Mouse (Mus musculus) intestine, postnatal 0 days (tissue): ENCODE measurements around the gene Art3. TPM values are rescaled to one million over a fixed set of nuclear protein-coding genes. Genes with fewer than 3 reads are reported as not detected.

ENCODE experiments used
- ATAC-seq: fragments of 200-750 bp; cut with Nextera tagmentation; 2 replicates; pipeline ENCODE4 v1.8.0; 2017; ENCODE audit warnings: mild to moderate bottlenecking, moderate TSS enrichment, moderate library complexity
- H3K27ac ChIP-seq: fragments of 300-500 bp; sonication (generic); 2 replicates; pipeline ENCODE4 v1.5.1; 2014; ENCODE audit warnings: mild to moderate bottlenecking, low read depth, low read length, moderate library complexity
- H3K27me3 ChIP-seq: fragments of 300-500 bp; sonication (generic); replicated peaks from 2 replicates; pipeline ENCODE4 v1.6.1; 2014; ENCODE audit warnings: low read length, mixed read lengths; ENCODE audit not compliant: control insufficient read depth, insufficient read depth
- H3K36me3 ChIP-seq: fragments of 300-500 bp; sonication (generic); 2 replicates; pipeline ENCODE4 v1.6.1; 2014; ENCODE audit warnings: mild to moderate bottlenecking, moderate library complexity; ENCODE audit not compliant: control insufficient read depth, insufficient read depth
- H3K4me1 ChIP-seq: fragments of 300-500 bp; sonication (generic); replicated peaks from 2 replicates; pipeline ENCODE4 v1.6.1; 2014; ENCODE audit warnings: antibody characterized with exemption, low read length, mixed read lengths; ENCODE audit not compliant: control insufficient read depth, insufficient read depth
- H3K4me2 ChIP-seq: fragments of 300-500 bp; sonication (generic); replicated peaks from 2 replicates; pipeline ENCODE4 v1.6.1; 2014; ENCODE audit warnings: low read depth, mild to moderate bottlenecking, moderate library complexity
- H3K4me3 ChIP-seq: fragments of 300-500 bp; sonication (generic); 2 replicates; pipeline ENCODE4 v1.5.1; 2014; ENCODE audit warnings: low read depth, low read length
- H3K9ac ChIP-seq: fragments of 300-500 bp; sonication (generic); 2 replicates; pipeline ENCODE4 v1.6.1; 2014; ENCODE audit warnings: mild to moderate bottlenecking, low read depth, low read length
- H3K9me3 ChIP-seq: fragments of 300-500 bp; sonication (generic); 2 replicates; pipeline ENCODE4 v1.6.1; 2016; ENCODE audit warnings: mixed run types; ENCODE audit not compliant: control insufficient read depth
- CTCF ChIP-seq: sonication (generic); IDR thresholded peaks from 2 replicates; pipeline ENCODE4 v1.5.1; 2016; ENCODE audit warnings: low read depth, mild to moderate bottlenecking, control low read depth, antibody characterized with exemption, moderate library complexity
- WGBS: fragments of 180-500 bp; shearing (Covaris S2); extraction: QIAGEN DNeasy Blood & Tissue Kit; methylation state at CpG from one replicate; pipeline ENCODE4 v1.1.7; 2014; 5-methylcytosine and 5-hydroxymethylcytosine counted together
- polyA plus RNA-seq: library from polyadenylated mRNA; unstranded; fragments of >200 nt; fragmentation: Nextera tagmentation; extraction: Ambion mirVana; gene quantifications from 2 replicates; pipeline ENCODE4 v1.2.1, GENCODE M21; 2015

Gene Art3
- polyA plus RNA-seq: 12.7 and 13.5 TPM in 2 replicates

GRCm38 (mm10) chr5:92331635-92332338, at the start of gene Art3:
Gene Art3, plus strand, starts transcription at chr5:92331827.
- TF ChIP-seq CTCF: no peak
- H3K27ac ChIP-seq: peak within 1 kb of the TSS; percentile 50
- H3K4me1 ChIP-seq: no peaks in the 10 kb centered on the region; the same call in 1 of the 2 replicates
- no peaks in the 10 kb centered on the region for H3K27me3 ChIP-seq
- H3K9ac ChIP-seq: no peak within 1 kb of the TSS
- no peak for ATAC-seq
- WGBS: 84% methylated on average over 17 of the region's 17 CpGs
- H3K36me3 ChIP-seq: no peaks in the 10 kb centered on the region
- no peaks in the 10 kb centered on the region for H3K9me3 ChIP-seq
- H3K4me3 ChIP-seq: peak within 1 kb of the TSS; percentile 12; the same call in 1 of the 2 replicates
- peak within 1 kb of the TSS; percentile 38 for H3K4me2 ChIP-seq

GRCm38 (mm10) chr5:92282571-92282970, 49.1 kb upstream of the Art3 start:
- H3K9ac ChIP-seq: no peak overlapping the region
- ATAC-seq: no peak
- H3K9me3 ChIP-seq: no peaks in the 10 kb centered on the region
- H3K4me1 ChIP-seq: 0 out of 2 replicates have a peak, but pooled peaks cover 9% of the 10 kb centered on the region
- H3K4me3 ChIP-seq: no peak overlapping the region
- H3K27me3 ChIP-seq: no peaks in the 10 kb centered on the region
- no peak overlapping the region for H3K4me2 ChIP-seq
- peak overlapping the region; percentile 61; the same call in 1 of the 2 replicates for H3K27ac ChIP-seq
- no peak for TF ChIP-seq CTCF
- peaks cover 23% of the 10 kb centered on the region; the same call in 1 of the 2 replicates for H3K36me3 ChIP-seq
- WGBS: 67% methylated on average over 4 of the region's 4 CpGs

- TF ChIP-seq CTCF: no peak
- Histone ChIP-seq H3K27me3 (no peaks in the 10 kb centered on the region), H3K9ac (no peak overlapping the region), H3K4me1 (0 out of 2 replicates have a peak, but pooled peaks cover 9% of the 10 kb centered on the region), H3K36me3 (peaks cover 28% of the 10 kb centered on the region; the same call in 1 of the 2 replicates), H3K9me3 (no peaks in the 10 kb centered on the region), H3K4me3 (no peak overlapping the region), H3K4me2 (peak overlapping the region; percentile 46), H3K27ac (peak overlapping the region; percentile 61; the same call in 1 of the 2 replicates)
- peak; percentile 65; the same call in 1 of the 2 replicates for ATAC-seq
- WGBS: 27% methylated on average over 3 of the region's 3 CpGs
Observed at GRCm38 (mm10) chr5:92283107-92283506, 48.5 kb upstream of the Art3 start.

- 0 out of 2 replicates have a peak, but pooled peaks cover 4% of the 10 kb centered on the region for H3K4me1 ChIP-seq
- no peaks in the 10 kb centered on the region for H3K27me3 ChIP-seq
- no peak overlapping the region for H3K9ac ChIP-seq
- TF ChIP-seq CTCF: no peak
- no peak for ATAC-seq
- peaks cover 57% of the 10 kb centered on the region for H3K36me3 ChIP-seq
- 76% methylated on average over 6 of the region's 6 CpGs for WGBS
- H3K4me2 ChIP-seq: no peak overlapping the region
- no peaks in the 10 kb centered on the region for H3K9me3 ChIP-seq
- no peak overlapping the region for H3K4me3 ChIP-seq
- H3K27ac ChIP-seq: no peak overlapping the region; the same call in 1 of the 2 replicates
Observed at GRCm38 (mm10) chr5:92287840-92288239, 43.8 kb upstream of the Art3 start.

- Histone ChIP-seq H3K36me3 (peaks cover 61% of the 10 kb centered on the region), H3K27me3 (no peaks in the 10 kb centered on the region), H3K9me3 (no peaks in the 10 kb centered on the region), H3K4me3 (no peak overlapping the region), H3K4me2 (peak overlapping the region; percentile 37), H3K27ac (peak overlapping the region; percentile 81), H3K4me1 (no peaks in the 10 kb centered on the region; the same call in 1 of the 2 replicates), H3K9ac (peak overlapping the region; percentile 17; the same call in 1 of the 2 replicates)
- WGBS: 41% methylated on average over 6 of the region's 6 CpGs
- TF ChIP-seq CTCF: no peak
- ATAC-seq: peak; percentile 94
Observed at GRCm38 (mm10) chr5:92291652-92292414, 39.8 kb upstream of the Art3 start.

DNA sequence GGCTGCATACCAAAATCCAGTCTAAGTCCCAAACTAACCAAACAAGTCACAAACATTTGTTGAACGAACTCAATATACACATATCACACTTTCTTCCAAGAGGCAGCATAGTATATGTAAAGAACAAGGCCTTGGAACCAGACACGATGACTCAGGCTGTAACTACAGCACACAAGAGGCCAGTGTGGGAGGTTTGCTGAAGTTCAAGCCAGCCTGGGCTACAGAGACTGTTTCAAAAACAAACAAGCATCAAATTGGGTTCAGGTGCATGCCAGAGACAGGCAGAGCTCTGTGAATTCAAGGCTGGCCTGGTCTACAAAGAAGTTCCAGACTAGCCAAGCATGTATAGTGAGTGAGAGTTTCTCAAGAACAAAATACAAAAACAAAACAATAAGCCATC, 37.1 kb upstream of the Art3 start:
- ATAC-seq: no peak

More for the DNA sequence above, 37.1 kb upstream of the Art3 start:
- 77% methylated on average over 2 of the region's 2 CpGs for WGBS
- Histone ChIP-seq H3K4me3 (no peak overlapping the region), H3K4me1 (no peaks in the 10 kb centered on the region; the same call in 1 of the 2 replicates), H3K36me3 (peaks cover 56% of the 10 kb centered on the region), H3K4me2 (no peak overlapping the region), H3K9ac (no peak overlapping the region), H3K27me3 (no peaks in the 10 kb centered on the region), H3K9me3 (no peaks in the 10 kb centered on the region), H3K27ac (peak overlapping the region; percentile 36)
- no peak for TF ChIP-seq CTCF
